Mouse (Mus musculus) G1E (cell line): ENCODE data around the gene Cd151.

Source experiments
- CTCF ChIP-seq: IDR thresholded peaks from 2 replicates; pipeline ENCODE4 v1.5.1; 2012; ENCODE audit warnings: low read depth, low read length, inconsistent platforms, mixed read lengths
- GATA1 ChIP-seq: IDR thresholded peaks from 2 replicates; pipeline ENCODE4 v1.6.1; 2012; ENCODE audit warnings: borderline replicate concordance, low read length, inconsistent platforms, mixed read lengths

GRCm38 (mm10) chr7:141484186-141485120 is 17.3 kb downstream of the Cd151 start:
- no peak for TF ChIP-seq CTCF
- TF ChIP-seq GATA1 = no peak
